Mouse (Mus musculus): ENCODE measurements around the gene Kctd5. TPM values are rescaled to one million over a fixed set of nuclear protein-coding genes. Genes with fewer than 3 reads are reported as not detected.

Gene Kctd5
- polyA plus RNA-seq, 1 experiment from 2014 or later, result 45.6 TPM

DNA sequence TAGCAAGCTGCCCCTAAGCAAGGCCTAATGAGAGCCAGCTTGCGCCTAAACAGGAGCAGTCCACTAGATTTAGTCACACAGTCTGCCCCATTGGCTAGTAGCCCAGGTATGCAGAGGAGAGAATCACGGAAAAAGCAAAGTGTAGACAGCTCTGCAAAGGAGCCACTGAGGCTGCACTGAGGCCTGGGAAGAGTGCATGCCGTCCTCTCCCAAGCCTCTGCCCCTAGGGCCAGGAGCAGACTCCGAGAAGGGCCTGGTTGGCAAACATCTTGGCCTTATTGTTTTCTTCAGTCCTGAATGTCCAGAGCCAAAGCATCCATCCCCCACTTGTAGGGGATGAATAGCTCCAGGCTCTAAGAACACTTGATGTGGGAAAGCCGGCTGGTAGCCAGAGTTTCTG is 5.0 kb downstream of the Kctd5 start:
- H3K9ac ChIP-seq (ENCODE audit: low read length), result no peak overlapping the region
- 72% methylated on average over 5 of the region's 5 CpGs for WGBS
- H3K36me3 ChIP-seq (ENCODE audit: control insufficient read depth, insufficient read depth, low read length), result peaks cover 4% of the 10 kb centered on the region; the same call in 1 of the 2 replicates
- no peaks in the 10 kb centered on the region for H3K4me1 ChIP-seq (replicated peaks; ENCODE audit: control insufficient read depth, insufficient read depth)
- ATAC-seq (ENCODE audit: low FRiP score, low TSS enrichment) (no peak), DNase-seq (ENCODE audit: low spot score) (no peak)
- no peak overlapping the region for H3K4me2 ChIP-seq (replicated peaks; ENCODE audit: low read depth)
- no peak overlapping the region for H3K4me3 ChIP-seq (ENCODE audit: low read depth, low read length)
- TF ChIP-seq EP300 (optimal IDR thresholded peaks at IDR 0.05) (no peak), CTCF (IDR thresholded peaks at IDR 0.05; ENCODE audit: low read depth) (no peak)
- H3K27me3 ChIP-seq (ENCODE audit: control insufficient read depth, insufficient read depth, low read length), result no peaks in the 10 kb centered on the region
- H3K27ac ChIP-seq (replicated peaks), result no peak overlapping the region
- H3K9me3 ChIP-seq (ENCODE audit: control insufficient read depth, low read length), result no peaks in the 10 kb centered on the region

DNA sequence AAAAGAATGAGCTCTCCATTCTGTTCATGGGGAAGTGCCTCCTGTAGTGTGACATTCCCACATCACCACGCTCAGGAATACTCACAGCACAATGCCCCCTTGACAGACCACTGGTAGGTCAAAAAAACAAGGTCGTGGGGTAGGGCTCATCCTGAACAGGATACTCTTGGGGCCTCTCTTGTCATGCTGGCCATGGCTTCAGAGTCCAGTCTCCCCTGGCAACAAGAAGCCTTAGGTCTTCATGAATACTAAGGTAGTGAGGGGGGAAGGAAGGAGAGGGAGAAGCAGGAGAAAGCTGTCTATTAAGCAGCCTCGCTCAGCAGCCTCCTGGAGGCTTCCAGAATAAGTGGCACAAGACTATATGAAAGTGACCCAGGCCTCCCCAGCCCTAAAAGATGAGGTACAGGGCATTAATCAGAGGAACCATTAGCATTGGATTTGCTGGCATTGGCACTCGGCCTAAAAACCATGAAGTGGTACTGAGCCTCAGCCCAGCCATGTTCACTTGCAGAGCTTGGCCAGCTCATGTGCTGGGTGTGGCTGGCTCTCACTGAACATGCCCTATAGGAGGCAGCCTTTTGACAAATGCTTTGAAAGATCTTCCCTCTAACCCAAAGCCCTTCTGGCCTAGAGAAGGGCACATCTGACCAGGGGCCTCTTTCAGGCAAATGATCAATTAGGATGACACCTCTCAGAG is 10.7 kb downstream of the Kctd5 start:
- Histone ChIP-seq H3K4me1 (replicated peaks; ENCODE audit: control insufficient read depth, insufficient read depth) (no peaks in the 10 kb centered on the region), H3K9me3 (ENCODE audit: control insufficient read depth, low read length) (no peaks in the 10 kb centered on the region), H3K4me3 (ENCODE audit: low read depth, low read length) (no peak overlapping the region), H3K9ac (ENCODE audit: low read length) (no peak overlapping the region), H3K36me3 (ENCODE audit: control insufficient read depth, insufficient read depth, low read length) (peaks cover 11% of the 10 kb centered on the region), H3K27me3 (ENCODE audit: control insufficient read depth, insufficient read depth, low read length) (no peaks in the 10 kb centered on the region), H3K4me2 (replicated peaks; ENCODE audit: low read depth) (no peak overlapping the region), H3K27ac (replicated peaks) (no peak overlapping the region)
- WGBS, result 76% methylated on average over 4 of the region's 4 CpGs
- TF ChIP-seq CTCF (IDR thresholded peaks at IDR 0.05; ENCODE audit: low read depth) (no peak), EP300 (optimal IDR thresholded peaks at IDR 0.05) (no peak)
- ATAC-seq (ENCODE audit: low FRiP score, low TSS enrichment), result no peak
- peak; percentile 11 for DNase-seq (ENCODE audit: low spot score)

DNA sequence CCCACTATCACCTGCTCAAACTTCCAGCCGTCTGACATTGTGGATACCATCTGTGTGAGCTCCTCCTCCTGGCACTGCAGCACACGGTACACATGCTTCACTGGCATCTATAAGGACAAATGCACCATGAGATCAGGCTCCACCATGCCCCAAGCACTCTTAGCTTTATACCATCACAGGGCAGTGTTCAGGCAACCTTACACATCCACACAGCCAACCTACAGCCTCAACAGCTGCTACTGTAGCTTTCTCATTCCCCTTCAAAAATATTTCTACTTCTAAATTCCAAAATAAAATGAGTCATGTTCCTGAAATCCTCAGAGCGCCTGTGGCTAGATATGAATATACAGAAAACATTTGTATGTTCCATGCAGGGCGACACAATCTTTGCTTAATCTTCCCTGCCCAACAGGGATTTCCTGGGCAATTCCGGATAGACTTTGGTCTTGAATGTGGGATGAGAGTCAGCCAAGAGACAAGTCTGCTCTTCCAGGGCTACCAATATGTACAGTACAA is 15.5 kb downstream of the Kctd5 start:
- TF ChIP-seq CTCF (IDR thresholded peaks at IDR 0.05; ENCODE audit: low read depth) (no peak), EP300 (optimal IDR thresholded peaks at IDR 0.05) (no peak)
- DNase-seq (ENCODE audit: low spot score), result no peak
- 93% methylated on average over 5 of the region's 5 CpGs for WGBS

DNA sequence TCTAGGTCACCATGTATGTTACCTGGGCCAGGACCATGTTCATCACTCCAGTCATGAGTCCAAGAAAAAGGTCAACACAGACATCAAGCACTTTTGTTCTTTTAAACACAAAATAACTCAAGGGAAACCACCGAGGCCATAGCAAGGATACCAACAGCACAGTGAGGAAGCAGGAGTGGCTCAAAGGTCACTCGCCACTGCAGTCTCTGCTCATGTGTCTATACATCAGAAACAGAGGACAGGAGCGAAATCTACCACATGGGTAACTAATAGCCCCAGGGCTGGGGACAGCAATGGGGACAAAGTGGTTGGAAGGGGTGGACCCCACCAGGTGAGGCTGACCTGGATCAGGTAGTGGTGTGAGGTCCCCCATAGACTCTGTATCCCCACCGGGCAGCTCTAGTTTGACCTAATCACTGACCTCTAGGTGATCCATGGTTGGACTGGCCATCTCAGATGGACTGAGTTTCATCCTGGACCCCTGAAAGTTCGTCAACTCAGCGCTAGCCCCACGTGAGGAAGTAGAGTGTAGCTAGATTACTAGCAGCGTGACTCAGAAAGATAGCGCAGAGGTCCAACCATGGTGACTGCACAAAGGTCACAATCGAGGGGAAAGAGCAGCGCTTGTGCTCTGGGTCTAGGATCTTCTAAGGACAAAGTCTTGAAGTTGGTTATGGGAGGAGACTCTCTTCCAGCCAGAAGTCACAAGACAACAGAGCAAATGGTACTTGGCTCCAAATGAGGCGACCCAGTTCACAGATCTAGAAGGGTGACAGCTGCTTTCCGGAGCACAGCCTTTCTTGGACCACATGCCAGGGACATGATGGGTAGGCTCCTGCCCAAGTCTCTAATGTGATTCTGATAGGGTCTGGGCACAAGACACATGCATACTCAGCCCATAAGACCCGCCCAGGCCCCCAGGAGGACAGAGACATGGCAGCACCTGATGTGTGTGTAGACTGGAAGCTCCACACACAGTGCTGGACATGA is 16.4 kb downstream of the Kctd5 start:
- TF ChIP-seq CTCF (IDR thresholded peaks at IDR 0.05; ENCODE audit: low read depth) (no peak), EP300 (optimal IDR thresholded peaks at IDR 0.05) (no peak)
- H3K9me3 ChIP-seq (ENCODE audit: control insufficient read depth, low read length), result no peaks in the 10 kb centered on the region
- ATAC-seq (ENCODE audit: low FRiP score, low TSS enrichment), result peak; percentile 56; the same call in 1 of the 2 replicates
- no peak overlapping the region for H3K9ac ChIP-seq (ENCODE audit: low read length)
- DNase-seq (ENCODE audit: low spot score), result no peak
- H3K4me3 ChIP-seq (ENCODE audit: low read depth, low read length), result no peak overlapping the region
- no peaks in the 10 kb centered on the region for H3K27me3 ChIP-seq (ENCODE audit: control insufficient read depth, insufficient read depth, low read length)
- H3K27ac ChIP-seq (replicated peaks), result no peak overlapping the region
- H3K36me3 ChIP-seq (ENCODE audit: control insufficient read depth, insufficient read depth, low read length), result peaks cover 31% of the 10 kb centered on the region
- H3K4me2 ChIP-seq (replicated peaks; ENCODE audit: low read depth), result no peak overlapping the region
- H3K4me1 ChIP-seq (replicated peaks; ENCODE audit: control insufficient read depth, insufficient read depth), result no peaks in the 10 kb centered on the region
- 87% methylated on average over 14 of the region's 14 CpGs for WGBS

More for the DNA sequence above, 15.5 kb downstream of the Kctd5 start:
- Histone ChIP-seq H3K27me3 (ENCODE audit: control insufficient read depth, insufficient read depth, low read length) (no peaks in the 10 kb centered on the region), H3K27ac (replicated peaks) (no peak overlapping the region), H3K36me3 (ENCODE audit: control insufficient read depth, insufficient read depth, low read length) (peaks cover 30% of the 10 kb centered on the region), H3K4me1 (replicated peaks; ENCODE audit: control insufficient read depth, insufficient read depth) (no peaks in the 10 kb centered on the region), H3K4me2 (replicated peaks; ENCODE audit: low read depth) (no peak overlapping the region), H3K9me3 (ENCODE audit: control insufficient read depth, low read length) (no peaks in the 10 kb centered on the region), H3K4me3 (ENCODE audit: low read depth, low read length) (no peak overlapping the region), H3K9ac (ENCODE audit: low read length) (no peak overlapping the region)
- ATAC-seq (ENCODE audit: low FRiP score, low TSS enrichment), result no peak

DNA sequence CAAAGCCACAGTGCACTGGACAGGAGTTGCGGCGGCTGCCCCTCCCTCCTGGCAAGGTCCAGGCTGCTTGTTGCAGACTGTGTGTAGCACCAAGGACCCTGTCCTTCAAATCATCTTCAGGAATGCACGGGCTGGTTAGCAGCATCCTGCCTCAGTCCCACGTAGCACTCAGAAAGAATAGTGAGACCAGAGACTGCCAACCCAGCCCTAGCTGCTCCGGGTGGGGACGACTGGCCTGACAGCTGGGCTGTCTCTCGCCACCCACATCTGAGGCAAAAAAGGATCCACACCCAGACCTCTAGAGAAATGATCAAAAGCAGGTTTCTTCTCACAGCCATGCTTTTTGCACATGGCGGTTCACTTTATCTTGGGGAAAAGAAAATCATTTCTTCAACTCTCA is 24.3 kb downstream of the Kctd5 start:
- no peak overlapping the region for H3K27ac ChIP-seq (replicated peaks)
- no peak overlapping the region for H3K4me2 ChIP-seq (replicated peaks; ENCODE audit: low read depth)
- H3K27me3 ChIP-seq (ENCODE audit: control insufficient read depth, insufficient read depth, low read length), result no peaks in the 10 kb centered on the region
- 81% methylated on average over 8 of the region's 8 CpGs for WGBS
- H3K36me3 ChIP-seq (ENCODE audit: control insufficient read depth, insufficient read depth, low read length), result peaks cover 35% of the 10 kb centered on the region
- no peaks in the 10 kb centered on the region for H3K9me3 ChIP-seq (ENCODE audit: control insufficient read depth, low read length)
- ATAC-seq (ENCODE audit: low FRiP score, low TSS enrichment) (no peak), DNase-seq (ENCODE audit: low spot score) (no peak)
- TF ChIP-seq CTCF (IDR thresholded peaks at IDR 0.05; ENCODE audit: low read depth) (no peak), EP300 (optimal IDR thresholded peaks at IDR 0.05) (no peak)
- no peaks in the 10 kb centered on the region for H3K4me1 ChIP-seq (replicated peaks; ENCODE audit: control insufficient read depth, insufficient read depth)
- H3K4me3 ChIP-seq (ENCODE audit: low read depth, low read length), result no peak overlapping the region
- no peak overlapping the region for H3K9ac ChIP-seq (ENCODE audit: low read length)
